Mouse (Mus musculus) testis, adult 2 months (tissue): ENCODE results near the gene Dnase1l2.

Experiments
- CTCF ChIP-seq: fragments of 200-500 bp; IDR thresholded peaks from 2 replicates; pipeline ENCODE4 v1.5.1; 2012; ENCODE audit warnings: low read depth, mild to moderate bottlenecking, inconsistent platforms, low read length, moderate library complexity; ENCODE audit not compliant: control insufficient read depth, insufficient read depth, insufficient replicate concordance
- POLR2A ChIP-seq: fragments of 200-500 bp; IDR thresholded peaks from 2 replicates; pipeline ENCODE4 v1.6.1; 2012; ENCODE audit warnings: low read depth, mild to moderate bottlenecking, inconsistent platforms, low read length, moderate library complexity; ENCODE audit not compliant: control insufficient read depth

DNA sequence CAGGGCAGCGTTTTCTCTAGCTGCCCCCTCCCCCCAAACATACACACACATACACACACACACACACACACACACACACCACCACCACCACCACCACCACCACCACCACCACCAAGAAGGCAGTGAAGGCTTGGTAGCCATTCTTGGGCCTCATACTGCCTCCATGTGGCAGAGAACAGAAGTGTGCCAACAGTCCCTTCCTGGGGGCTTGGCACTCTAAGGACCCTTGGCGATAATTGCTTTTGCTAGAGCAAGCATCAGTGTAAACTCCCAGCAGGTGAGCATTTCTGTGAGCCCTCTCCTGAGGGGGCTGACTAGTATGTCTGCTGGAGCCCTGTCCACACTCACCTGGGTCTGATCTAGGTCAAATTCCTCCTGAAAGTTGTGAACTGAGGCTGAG is 1.8 kb downstream of the Dnase1l2 start:
- TF ChIP-seq CTCF (peak; percentile 16; the same call in 1 of the 2 replicates), POLR2A (no peak)
